Mouse (Mus musculus): ENCODE data around the gene Ccn1. TPM values are rescaled to one million over a fixed set of nuclear protein-coding genes. Genes with fewer than 3 reads are reported as not detected.

Gene Ccn1
- polyA plus RNA-seq, 1 experiment from 2014 or later: 78.7 TPM

- WGBS: 86% methylated on average over 1 of the region's 1 CpGs
- DNase-seq (ENCODE audit: low spot score): no peak
- Histone ChIP-seq H3K27ac (no peak overlapping the region), H3K36me3 (no peaks in the 10 kb centered on the region), H3K9me3 (no peaks in the 10 kb centered on the region), H3K4me1 (peaks cover 22% of the 10 kb centered on the region), H3K27me3 (ENCODE audit: insufficient read depth, poor library complexity, severe bottlenecking) (no peaks in the 10 kb centered on the region), H3K4me3 (no peak overlapping the region)
Measured at GRCm38 (mm10) chr3:145626063-145626462, 23.7 kb downstream of the Ccn1 start.

GRCm38 (mm10) chr3:145625546-145625945 is 24.2 kb downstream of the Ccn1 start:
- 73% methylated on average over 9 of the region's 9 CpGs for WGBS

GRCm38 (mm10) chr3:145624786-145625185 is 25.0 kb downstream of the Ccn1 start:
- no peaks in the 10 kb centered on the region for H3K9me3 ChIP-seq
- peaks cover 22% of the 10 kb centered on the region for H3K4me1 ChIP-seq
- no peak overlapping the region for H3K4me3 ChIP-seq
- no peaks in the 10 kb centered on the region for H3K27me3 ChIP-seq (ENCODE audit: insufficient read depth, poor library complexity, severe bottlenecking)
- no peaks in the 10 kb centered on the region for H3K36me3 ChIP-seq
- no peak for DNase-seq (ENCODE audit: low spot score)
- WGBS: 83% methylated on average over 4 of the region's 4 CpGs
- H3K27ac ChIP-seq: no peak overlapping the region

More at GRCm38 (mm10) chr3:145625546-145625945, 24.2 kb downstream of the Ccn1 start:
- no peaks in the 10 kb centered on the region for H3K36me3 ChIP-seq
- H3K9me3 ChIP-seq: no peaks in the 10 kb centered on the region
- DNase-seq (ENCODE audit: low spot score): no peak
- H3K4me1 ChIP-seq: peaks cover 22% of the 10 kb centered on the region
- no peaks in the 10 kb centered on the region for H3K27me3 ChIP-seq (ENCODE audit: insufficient read depth, poor library complexity, severe bottlenecking)
- H3K27ac ChIP-seq: no peak overlapping the region
- H3K4me3 ChIP-seq: no peak overlapping the region

GRCm38 (mm10) chr3:145623047-145623446 is 26.7 kb downstream of the Ccn1 start:
- 84% methylated on average over 12 of the region's 12 CpGs for WGBS
- H3K9me3 ChIP-seq: no peaks in the 10 kb centered on the region
- H3K4me3 ChIP-seq: no peak overlapping the region
- H3K27ac ChIP-seq: no peak overlapping the region
- no peak for DNase-seq (ENCODE audit: low spot score)
- H3K27me3 ChIP-seq (ENCODE audit: insufficient read depth, poor library complexity, severe bottlenecking): no peaks in the 10 kb centered on the region
- no peaks in the 10 kb centered on the region for H3K36me3 ChIP-seq
- peaks cover 20% of the 10 kb centered on the region for H3K4me1 ChIP-seq

- Histone ChIP-seq H3K27me3 (ENCODE audit: insufficient read depth, poor library complexity, severe bottlenecking) (no peaks in the 10 kb centered on the region), H3K36me3 (no peaks in the 10 kb centered on the region), H3K27ac (no peak overlapping the region), H3K4me1 (peaks cover 21% of the 10 kb centered on the region), H3K4me3 (no peak overlapping the region), H3K9me3 (no peaks in the 10 kb centered on the region)
- no peak for DNase-seq (ENCODE audit: low spot score)
- 73% methylated on average over 4 of the region's 4 CpGs for WGBS
Measured at GRCm38 (mm10) chr3:145621209-145621608, 28.6 kb downstream of the Ccn1 start.

- Histone ChIP-seq H3K9me3 (no peaks in the 10 kb centered on the region), H3K4me1 (peaks cover 29% of the 10 kb centered on the region), H3K27me3 (ENCODE audit: insufficient read depth, poor library complexity, severe bottlenecking) (no peaks in the 10 kb centered on the region), H3K36me3 (no peaks in the 10 kb centered on the region), H3K27ac (no peak overlapping the region), H3K4me3 (no peak overlapping the region)
- no peak for DNase-seq (ENCODE audit: low spot score)
- WGBS: 87% methylated on average over 17 of the region's 17 CpGs
Measured at GRCm38 (mm10) chr3:145619621-145620365, 30.0 kb downstream of the Ccn1 start.

GRCm38 (mm10) chr3:145618299-145618698 is 31.5 kb downstream of the Ccn1 start:
- 58% methylated on average over 9 of the region's 9 CpGs for WGBS
- Histone ChIP-seq H3K36me3 (no peaks in the 10 kb centered on the region), H3K27ac (no peak overlapping the region), H3K4me3 (no peak overlapping the region), H3K9me3 (no peaks in the 10 kb centered on the region), H3K4me1 (peaks cover 35% of the 10 kb centered on the region), H3K27me3 (ENCODE audit: insufficient read depth, poor library complexity, severe bottlenecking) (no peaks in the 10 kb centered on the region)
- DNase-seq (ENCODE audit: low spot score): no peak

GRCm38 (mm10) chr3:145614362-145615115 is 35.2 kb downstream of the Ccn1 start:
- WGBS: 16% methylated on average over 17 of the region's 17 CpGs
- H3K27ac ChIP-seq: peak overlapping the region; percentile 23
- no peak for DNase-seq (ENCODE audit: low spot score)
- H3K4me1 ChIP-seq: peaks cover 28% of the 10 kb centered on the region
- H3K4me3 ChIP-seq: no peak overlapping the region
- H3K27me3 ChIP-seq (ENCODE audit: insufficient read depth, poor library complexity, severe bottlenecking): no peaks in the 10 kb centered on the region
- no peaks in the 10 kb centered on the region for H3K36me3 ChIP-seq
- H3K9me3 ChIP-seq: no peaks in the 10 kb centered on the region

- Histone ChIP-seq H3K4me1 (peaks cover 24% of the 10 kb centered on the region), H3K4me3 (no peak overlapping the region), H3K9me3 (no peaks in the 10 kb centered on the region), H3K27me3 (ENCODE audit: insufficient read depth, poor library complexity, severe bottlenecking) (no peaks in the 10 kb centered on the region), H3K27ac (no peak overlapping the region), H3K36me3 (no peaks in the 10 kb centered on the region)
- DNase-seq (ENCODE audit: low spot score): no peak
- 78% methylated on average over 4 of the region's 4 CpGs for WGBS
Measured at GRCm38 (mm10) chr3:145613234-145613633, 36.5 kb downstream of the Ccn1 start.

- H3K9me3 ChIP-seq: no peaks in the 10 kb centered on the region
- no peaks in the 10 kb centered on the region for H3K27me3 ChIP-seq (ENCODE audit: insufficient read depth, poor library complexity, severe bottlenecking)
- H3K4me1 ChIP-seq: peaks cover 21% of the 10 kb centered on the region
- H3K4me3 ChIP-seq: no peak overlapping the region
- DNase-seq (ENCODE audit: low spot score): no peak
- 30% methylated on average over 4 of the region's 4 CpGs for WGBS
- peaks cover 3% of the 10 kb centered on the region; the same call in 1 of the 2 replicates for H3K36me3 ChIP-seq
- H3K27ac ChIP-seq: no peak overlapping the region
Measured at GRCm38 (mm10) chr3:145612662-145613061, 37.1 kb downstream of the Ccn1 start.

GRCm38 (mm10) chr3:145608320-145608719 is 41.5 kb downstream of the Ccn1 start:
- WGBS: 91% methylated on average over 5 of the region's 5 CpGs
- Histone ChIP-seq H3K4me1 (0 out of 2 replicates have a peak, but pooled peaks cover 2% of the 10 kb centered on the region), H3K27me3 (ENCODE audit: insufficient read depth, poor library complexity, severe bottlenecking) (no peaks in the 10 kb centered on the region), H3K4me3 (no peak overlapping the region), H3K36me3 (peaks cover 38% of the 10 kb centered on the region), H3K9me3 (no peaks in the 10 kb centered on the region), H3K27ac (no peak overlapping the region)
- DNase-seq (ENCODE audit: low spot score): no peak

- peaks cover 43% of the 10 kb centered on the region for H3K36me3 ChIP-seq
- 94% methylated on average over 5 of the region's 5 CpGs for WGBS
- H3K4me3 ChIP-seq: no peak overlapping the region
- no peaks in the 10 kb centered on the region for H3K9me3 ChIP-seq
- no peak overlapping the region for H3K27ac ChIP-seq
- no peaks in the 10 kb centered on the region for H3K27me3 ChIP-seq (ENCODE audit: insufficient read depth, poor library complexity, severe bottlenecking)
- no peak for DNase-seq (ENCODE audit: low spot score)
- peaks cover 10% of the 10 kb centered on the region; the same call in 1 of the 2 replicates for H3K4me1 ChIP-seq
Measured at GRCm38 (mm10) chr3:145605437-145606123, 44.2 kb downstream of the Ccn1 start.
